Mouse (Mus musculus): ENCODE results near the gene Gstp2.

DNA sequence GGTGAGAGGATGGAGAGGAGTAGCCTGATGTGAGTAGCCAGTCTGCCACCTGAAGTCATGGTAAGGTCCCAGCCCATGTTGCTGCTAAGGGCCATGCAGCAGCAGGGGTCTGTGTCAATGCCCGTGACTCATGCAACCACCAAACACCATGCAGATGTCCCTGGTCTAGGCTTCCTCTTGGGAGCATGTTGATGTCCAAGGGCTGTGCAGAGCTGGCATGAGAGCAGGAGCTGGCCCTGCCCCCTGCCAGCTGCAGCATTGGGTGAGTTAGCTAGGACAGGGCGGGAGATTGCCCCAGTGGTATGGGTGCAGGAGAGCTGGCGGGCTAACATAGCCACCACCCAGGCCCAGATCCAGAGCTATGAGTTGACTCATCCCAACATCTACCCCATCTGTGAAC is 44.6 kb upstream of the Gstp2 start:
- TF ChIP-seq CTCF (IDR thresholded peaks at IDR 0.05; ENCODE audit: low read depth, low read length) (no peak), POLR2A (IDR thresholded peaks at IDR 0.05; ENCODE audit: insufficient read depth, low read length) (no peak)
